Mouse (Mus musculus) adrenal gland, postnatal 10 days (tissue): ENCODE data around the gene Paqr3. TPM values are rescaled to one million over a fixed set of nuclear protein-coding genes. Genes with fewer than 3 reads are reported as not detected.

Source experiments
- DNase-seq: peaks from one replicate; pipeline ENCODE4 v3.0.0; 2021; ENCODE audit warnings: mixed read lengths
- total RNA-seq, 2 experiments: library from RNA; stranded (reverse); gene quantifications; 2 replicates each; pipeline ENCODE4 v1.2.3; 2021

Paqr3 gene
- total RNA-seq, 2 experiments from 2014 or later: 2.5 to 3.8 TPM

DNA sequence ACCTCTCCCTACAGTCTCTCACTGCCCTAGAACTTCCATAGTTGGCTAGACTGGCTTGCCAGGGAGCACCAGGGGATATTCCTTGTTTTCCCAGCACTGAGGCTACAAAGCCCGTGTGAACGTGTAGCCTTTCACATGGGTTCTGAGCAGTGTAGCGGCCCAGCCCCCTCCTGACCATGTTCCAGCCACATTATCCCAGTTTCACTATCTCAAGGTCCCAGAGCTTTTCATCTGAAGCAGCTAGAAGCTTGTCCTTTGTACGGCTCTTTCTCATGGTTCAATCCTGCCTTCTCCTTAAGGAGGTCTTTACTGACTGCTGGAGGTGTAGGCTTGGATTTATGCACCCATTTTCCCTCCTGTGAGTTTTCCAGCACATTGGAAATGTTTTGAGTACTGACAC is 26.9 kb downstream of the Paqr3 start:
- peak; percentile 27 for DNase-seq

DNA sequence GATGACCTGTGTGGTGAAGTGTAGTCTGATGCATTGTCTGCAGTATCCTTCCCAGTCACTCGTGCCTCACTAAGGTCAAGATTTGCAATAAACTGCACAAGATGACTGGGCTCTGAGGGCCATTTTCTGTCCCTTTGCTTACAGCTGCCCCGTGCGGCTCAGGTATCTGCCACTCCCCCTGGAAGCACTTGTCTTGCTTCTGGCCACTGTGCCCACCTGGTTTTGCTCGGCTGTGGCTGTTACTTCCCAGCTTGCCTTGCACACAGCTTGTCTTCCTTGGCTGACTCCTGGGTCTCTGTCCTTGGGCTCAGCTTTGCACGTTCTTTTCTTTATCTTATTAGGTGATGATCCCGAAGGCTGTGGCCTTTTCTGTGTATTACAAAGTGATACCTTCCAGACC is 27.7 kb downstream of the Paqr3 start:
- DNase-seq: no peak

DNA sequence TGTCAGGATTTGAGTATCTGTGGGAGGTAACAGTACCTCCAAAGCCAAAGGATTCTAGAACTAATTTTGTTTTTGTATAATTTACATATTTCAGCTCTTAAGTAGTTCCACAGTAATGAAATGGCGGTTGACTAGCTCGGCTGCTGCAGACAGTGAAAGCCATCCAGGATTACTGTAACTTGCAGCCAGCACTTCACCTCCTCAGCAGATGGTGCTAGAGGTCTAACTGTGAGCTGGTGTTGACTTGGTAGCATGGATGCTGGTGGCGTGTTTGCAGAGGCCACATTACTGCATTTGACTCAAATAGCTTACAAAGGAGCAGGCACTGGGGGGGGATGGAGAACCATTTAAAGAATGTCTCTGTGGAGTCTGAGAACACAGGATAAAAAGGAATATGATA is 29.9 kb downstream of the Paqr3 start:
- DNase-seq: peak; percentile 19

DNA sequence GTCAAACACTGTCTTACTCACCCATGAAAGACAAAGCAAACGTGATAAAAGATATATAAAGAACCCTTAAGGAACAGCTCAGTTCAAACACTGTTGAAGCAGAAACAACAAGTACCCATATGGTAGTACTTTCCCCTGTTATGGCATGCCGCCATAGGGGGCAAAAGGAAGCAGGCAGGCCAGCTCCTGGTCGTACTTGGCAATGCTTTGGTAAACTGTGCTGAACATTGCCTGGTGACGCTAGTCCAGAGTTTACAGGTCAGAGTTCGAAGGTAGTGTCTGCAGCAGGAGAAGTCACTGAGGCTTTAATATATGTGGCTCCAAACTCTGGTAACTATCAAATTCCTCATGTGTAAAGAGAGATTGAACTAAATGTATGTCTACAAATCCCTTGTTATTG is 32.8 kb downstream of the Paqr3 start:
- DNase-seq: no peak

DNA sequence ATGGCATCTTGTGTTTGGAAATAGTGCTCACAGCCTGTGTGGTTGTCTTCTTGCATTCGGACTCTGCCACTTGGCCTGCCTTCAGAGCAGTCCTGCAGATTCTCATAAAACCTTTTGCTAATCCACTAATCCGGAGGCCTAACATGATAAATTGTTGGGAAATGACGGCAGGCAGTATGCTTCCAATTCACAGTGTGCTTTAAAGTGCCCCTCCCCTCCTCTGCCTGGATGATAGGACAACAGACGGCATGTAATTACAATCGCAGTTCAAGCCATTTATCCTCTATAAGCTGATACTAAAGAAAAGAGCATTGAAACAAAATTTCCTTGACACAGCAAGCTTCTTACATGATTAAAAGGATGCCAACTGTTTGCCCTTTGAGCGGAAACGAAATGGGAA is 33.7 kb downstream of the Paqr3 start:
- DNase-seq: no peak

DNA sequence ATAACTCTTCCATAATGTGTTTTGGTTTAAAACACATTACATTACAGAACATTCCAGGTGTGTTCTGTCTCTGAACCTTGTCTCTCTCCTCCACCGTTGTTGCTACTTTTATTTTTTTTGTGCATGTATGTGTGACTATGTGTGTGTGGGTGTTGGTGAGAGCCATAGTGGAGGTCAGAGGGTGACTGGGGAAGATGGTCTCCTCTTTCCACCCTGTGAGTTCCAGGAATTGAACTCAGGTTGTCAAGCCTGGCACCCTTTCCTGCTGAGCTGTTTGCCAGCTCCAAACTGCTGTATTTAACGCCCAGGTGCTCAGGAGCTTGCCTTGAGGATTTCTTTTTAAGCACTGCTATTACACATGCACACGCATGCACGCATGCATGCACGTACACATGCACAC is 35.2 kb downstream of the Paqr3 start:
- no peak for DNase-seq

DNA sequence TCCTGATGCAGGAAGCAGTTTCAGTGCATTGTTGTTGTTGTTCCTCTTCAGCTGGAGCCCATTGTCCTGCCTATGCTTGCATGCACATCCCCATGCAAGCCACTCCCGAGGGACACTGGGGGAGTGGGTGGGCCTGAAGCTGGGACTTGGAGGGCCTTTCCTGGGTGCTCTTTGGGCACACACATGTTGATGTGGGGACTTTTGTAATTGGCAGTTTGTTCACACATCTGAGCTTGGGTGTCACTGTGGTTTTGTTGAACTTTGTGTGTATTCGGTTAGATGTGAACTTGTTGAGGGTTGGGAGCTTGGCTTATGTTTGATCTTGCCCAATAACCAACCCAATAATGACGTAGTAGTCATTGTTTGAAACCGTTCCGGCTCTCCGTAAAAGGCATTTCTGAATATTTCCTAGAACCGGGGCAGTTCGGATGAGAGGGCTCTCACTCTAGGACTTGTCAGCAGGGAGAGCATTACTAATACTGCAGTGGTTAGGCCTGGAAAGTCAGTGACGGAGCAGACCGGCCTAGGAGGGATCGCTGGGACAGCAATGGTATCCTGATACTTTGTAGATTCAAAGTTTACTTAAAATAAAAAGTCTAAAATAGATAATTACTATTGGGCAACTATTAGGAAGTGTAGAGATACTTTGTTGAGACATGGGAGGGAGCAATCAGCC is 35.8 kb downstream of the Paqr3 start:
- no peak for DNase-seq

DNA sequence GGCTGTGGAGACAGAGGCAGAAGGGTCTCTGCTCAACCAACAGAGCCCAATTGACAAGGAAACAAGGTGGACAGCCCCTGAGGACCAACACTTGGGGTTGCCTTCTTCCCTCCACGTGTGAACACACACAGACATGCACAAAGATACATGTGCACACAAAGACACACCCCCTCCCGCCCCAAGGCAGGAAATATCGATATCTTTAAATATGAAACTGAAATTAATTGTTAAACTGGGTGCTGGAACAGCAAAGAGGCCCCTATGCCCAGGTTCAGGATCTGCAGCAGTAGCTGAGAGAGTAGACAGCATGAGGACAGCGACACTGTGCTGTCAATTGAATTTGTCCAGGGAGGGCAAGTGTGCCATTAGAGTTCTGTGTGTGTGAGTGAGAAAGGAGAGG is 45.6 kb downstream of the Paqr3 start:
- no peak for DNase-seq

DNA sequence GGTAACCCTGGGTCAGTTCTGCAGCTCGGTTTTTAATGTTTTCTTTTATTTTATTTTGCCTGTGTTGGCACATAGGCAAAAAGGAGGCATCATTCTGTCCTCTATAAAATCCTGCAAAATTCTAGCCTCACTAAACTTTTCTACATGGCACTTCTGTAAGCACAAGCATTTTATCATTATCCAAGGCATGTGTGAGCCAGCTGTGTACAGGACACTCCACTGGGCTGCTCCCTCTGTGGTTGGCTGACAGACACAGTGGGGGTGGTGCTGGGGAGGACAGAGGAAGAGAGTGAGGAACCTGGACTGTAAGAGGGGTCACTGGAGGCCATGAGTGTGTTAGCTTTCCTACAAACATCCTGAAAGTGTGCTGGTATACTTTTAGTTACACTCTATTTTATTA is 49.4 kb downstream of the Paqr3 start:
- no peak for DNase-seq

DNA sequence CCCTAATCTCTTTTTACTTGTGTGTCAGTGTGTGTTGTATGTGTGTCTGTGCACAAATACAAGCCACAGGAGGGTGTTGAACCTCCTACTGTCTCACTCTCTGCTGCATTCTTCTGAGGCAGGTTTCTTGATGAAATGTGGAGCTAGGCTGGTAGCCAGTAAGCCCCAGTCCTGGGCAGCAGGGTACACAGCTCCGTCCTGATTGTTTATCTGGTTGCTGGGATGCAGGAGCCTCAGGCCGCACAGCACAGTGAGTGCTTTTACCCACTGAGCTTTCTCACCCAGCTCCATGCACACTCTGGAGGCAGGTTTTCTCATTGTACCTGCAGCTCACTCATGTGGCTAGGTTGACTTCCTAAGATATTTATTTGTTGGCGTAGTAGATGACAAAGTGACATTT is 50.5 kb downstream of the Paqr3 start:
- no peak for DNase-seq

DNA sequence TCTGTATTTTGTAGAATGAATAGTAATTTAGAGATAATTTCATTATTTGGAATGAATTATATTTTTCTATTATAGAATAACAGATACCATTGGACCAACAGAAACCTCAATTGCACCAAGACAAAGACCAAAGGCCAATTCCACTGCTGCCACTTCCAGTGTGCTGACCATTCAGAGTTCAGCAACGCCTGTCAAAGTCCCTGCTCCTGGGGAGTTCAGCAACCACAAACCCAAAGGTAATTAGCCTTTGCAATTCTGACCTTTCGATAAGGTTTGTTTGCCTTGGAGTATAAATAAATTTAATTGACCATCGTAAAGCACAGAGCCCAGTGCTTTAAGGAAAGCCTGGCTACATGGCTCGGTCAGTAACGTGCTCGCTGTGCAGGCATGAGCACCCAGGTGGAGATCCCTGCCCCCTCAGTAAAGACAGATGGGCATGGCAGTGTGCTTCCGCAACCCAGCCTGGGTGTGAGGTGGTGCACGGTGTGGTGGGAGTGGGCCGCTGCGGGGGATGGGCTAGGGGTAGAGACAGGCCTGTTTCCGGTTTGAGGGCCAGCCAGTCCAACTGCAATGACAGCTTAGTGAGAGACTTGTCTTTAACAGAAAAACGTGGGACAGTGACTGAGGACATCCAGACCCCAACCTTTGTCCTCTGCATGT is 54.5 kb downstream of the Paqr3 start:
- no peak for DNase-seq

DNA sequence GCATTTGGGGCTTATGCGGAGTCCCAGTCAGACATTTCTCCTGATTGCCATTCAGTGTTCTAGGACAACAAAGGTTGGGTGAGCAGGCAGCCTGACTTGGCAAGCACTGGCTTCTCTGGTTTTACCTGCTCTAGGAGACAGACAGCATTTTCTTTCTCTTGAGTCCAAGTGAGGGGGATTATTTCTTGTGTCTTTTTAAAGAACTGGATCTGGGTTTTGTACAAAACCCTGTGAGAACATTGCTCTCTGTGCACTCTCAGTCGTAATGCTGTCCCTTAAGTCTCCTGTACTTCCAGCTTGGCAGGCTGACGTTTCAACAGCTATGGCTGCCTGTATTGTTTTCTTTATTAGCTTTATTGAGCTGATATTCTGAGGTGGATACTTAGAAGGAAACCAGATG is 55.0 kb downstream of the Paqr3 start:
- no peak for DNase-seq

DNA sequence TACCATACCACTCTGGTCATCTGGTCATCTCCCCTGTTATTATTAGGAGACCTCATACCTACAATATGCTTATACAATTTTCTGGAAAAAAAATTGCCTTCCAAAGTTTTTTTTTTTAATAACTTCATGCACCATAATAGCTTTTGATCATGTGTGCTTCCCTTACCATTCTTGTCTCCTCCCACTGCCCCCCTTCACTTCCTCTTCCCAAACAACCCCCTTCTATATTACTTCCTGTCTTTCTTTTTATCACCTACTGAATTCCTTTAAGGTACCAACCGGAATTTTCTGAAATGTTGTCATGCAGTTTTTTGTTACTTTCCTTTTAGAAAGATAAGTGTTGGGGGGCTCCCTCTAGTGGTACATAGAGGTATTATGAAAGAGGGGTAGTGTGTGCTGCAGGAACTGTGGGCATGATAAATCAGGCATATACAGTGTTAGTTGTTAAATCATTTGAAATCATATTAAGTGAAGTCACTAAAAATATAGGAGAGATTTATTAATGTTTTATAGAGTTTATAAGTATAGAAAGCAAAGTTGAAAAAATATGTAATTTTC is 55.8 kb downstream of the Paqr3 start:
- peak; percentile 50 for DNase-seq

DNA sequence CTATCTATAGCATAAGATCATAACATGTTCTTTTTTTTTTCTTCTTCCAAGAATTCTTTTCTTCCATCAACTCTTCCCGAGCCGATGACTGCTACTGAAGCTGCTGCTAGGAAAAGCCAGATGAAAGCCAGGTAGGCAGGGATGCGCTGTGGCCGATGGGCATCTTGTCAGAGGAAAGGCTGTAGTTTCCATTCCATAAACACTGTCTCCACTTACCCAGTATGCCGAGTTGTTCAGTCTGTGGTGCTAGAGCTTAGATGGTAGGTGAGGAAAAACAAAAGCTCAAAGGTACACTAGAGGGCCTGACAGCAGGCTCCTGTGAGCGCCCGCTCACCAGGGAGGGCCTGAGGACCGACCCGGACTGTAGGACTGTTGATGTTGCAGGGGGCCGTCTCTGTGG is 56.6 kb downstream of the Paqr3 start:
- DNase-seq: no peak

DNA sequence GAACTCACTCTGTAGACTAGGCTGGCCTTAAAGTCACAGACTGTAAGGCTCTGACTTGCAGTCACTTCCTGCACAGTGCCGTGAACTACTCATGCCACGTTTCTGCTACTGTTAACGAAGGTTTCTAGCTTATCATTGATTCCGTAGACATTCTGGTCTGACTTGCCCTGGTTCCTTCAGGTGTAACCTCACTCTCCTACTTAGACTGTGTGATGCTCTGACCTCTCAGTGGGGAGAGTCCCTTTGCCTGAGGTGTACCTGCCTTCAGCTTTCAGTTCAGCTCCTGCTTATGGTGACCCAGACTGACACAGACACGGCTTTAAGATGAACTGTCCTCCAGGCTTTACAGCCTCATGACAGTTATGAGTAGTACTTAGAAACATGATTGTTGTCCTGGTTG is 57.2 kb downstream of the Paqr3 start:
- DNase-seq: no peak

DNA sequence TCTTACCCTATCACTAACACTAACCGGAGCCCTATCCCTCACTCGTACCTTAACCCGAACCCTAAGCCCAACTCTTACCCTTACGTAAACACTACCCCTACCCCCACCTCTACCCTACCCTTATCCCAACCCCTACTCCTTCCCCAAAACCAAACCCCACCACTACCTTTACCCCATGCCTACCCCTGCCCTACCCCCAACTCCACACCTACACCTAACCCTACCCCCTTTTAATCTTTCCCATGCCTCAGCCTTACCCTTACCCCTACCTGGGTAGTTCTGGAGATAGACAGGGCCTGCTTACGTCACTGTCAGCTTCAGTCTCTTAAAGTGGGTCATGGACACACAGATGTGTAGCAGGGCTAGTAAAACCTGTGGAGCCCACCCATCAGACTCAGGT is 62.5 kb downstream of the Paqr3 start:
- DNase-seq: no peak

DNA sequence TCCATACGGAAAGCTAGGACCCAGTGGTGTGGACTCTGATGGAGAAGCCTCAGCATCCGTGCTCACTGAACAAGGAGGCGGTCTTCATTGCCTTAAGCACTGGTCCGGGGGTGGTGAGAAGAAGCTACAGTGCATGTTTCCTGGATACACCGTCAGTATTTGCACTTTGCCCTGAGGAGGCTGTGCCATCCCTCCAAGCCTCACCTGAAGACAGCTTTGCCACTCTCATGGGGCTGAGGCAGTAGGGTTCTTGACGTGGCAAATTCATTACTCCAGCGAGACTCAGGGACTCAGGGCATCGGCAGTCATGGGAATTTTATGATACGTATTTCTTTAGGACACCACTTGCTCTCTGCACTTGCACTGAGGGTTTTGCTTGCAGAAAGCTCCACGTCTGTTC is 64.7 kb downstream of the Paqr3 start:
- no peak for DNase-seq

DNA sequence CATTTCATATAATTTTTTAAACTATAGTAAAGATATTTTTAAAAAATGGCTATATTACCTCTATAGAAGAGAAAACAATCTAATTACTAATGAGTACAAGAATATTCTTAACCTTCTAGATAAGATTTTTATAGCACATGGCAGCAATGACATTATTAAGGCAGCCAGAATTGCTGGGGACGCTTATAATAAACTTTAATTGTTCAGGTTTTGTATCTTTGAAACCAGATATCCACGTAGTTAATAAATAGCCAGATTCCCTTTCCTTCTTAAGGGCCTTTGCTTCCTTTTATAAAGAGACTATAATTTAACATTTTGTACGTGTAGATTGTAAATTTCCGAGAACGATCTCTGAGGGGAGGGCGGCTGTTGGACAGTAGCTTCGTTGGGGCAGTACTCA is 66.1 kb downstream of the Paqr3 start:
- DNase-seq: no peak

Other genes starting within 250 kb of the Paqr3 start
- 10 to 100 TPM; 22.3 to 24.7 TPM for gene Bmp2k, start 113.9 kb downstream of the Paqr3 start, total RNA-seq